11 mouse cellular contexts compared by ENCODE assay signal in the genomic region with DNA sequence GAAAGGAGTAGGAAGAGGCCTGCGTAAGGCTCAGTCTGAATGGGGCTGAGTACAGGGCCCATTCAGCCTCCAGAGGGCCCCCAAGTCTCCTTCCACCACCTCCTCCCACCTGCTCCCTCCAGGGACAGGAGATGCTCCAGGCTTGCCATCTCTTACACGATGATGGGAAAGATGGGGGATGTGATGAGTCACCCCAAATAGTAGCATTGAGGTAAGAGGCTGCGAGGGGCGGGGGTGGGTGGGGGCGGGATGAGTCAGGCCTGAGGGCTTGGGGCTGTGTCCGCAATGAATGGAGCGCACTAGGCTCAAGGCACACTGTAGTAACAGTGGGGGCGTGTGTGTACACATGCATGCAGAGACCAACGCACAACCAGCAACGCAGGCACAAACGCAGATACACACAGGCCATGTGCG. TPM values are rescaled to one million over a fixed set of nuclear protein-coding genes. Genes with fewer than 3 reads are reported as not detected.
DNase-seq lines count a peak whose midpoint lies in the region; ATAC-seq and TF ChIP-seq lines count a peak whose summit lies in the region.
"Had no signal": no experiment of that assay in that cellular context is flagged by ENCODE, and none has a peak within 500 bp of the region (broad histone marks: within the 10 kb centered on the region; RNA-seq: fewer than 3 reads in every experiment).

No protein-coding gene starts in this region.

- H3K9me3 ChIP-seq in intestine, postnatal 0 days (ENCODE audit: control insufficient read depth) = no peaks in the 10 kb centered on the region
- no peaks in the 10 kb centered on the region for H3K9me3 ChIP-seq in intestine, embryonic 15.5 days
- H3K9me3 ChIP-seq: embryonic facial prominence, embryonic 12.5 days; liver, embryonic 15.5 days had no signal

- no peaks in the 10 kb centered on the region for H3K27me3 ChIP-seq in intestine, postnatal 0 days (replicated peaks; ENCODE audit: control insufficient read depth, insufficient read depth, low read length)
- no peaks in the 10 kb centered on the region for H3K27me3 ChIP-seq in intestine, embryonic 15.5 days (replicated peaks)
- H3K27me3 ChIP-seq: embryonic facial prominence, embryonic 12.5 days; liver, embryonic 15.5 days had no signal

- H3K4me1 ChIP-seq in intestine, postnatal 0 days (replicated peaks; ENCODE audit: control insufficient read depth, insufficient read depth, low read length) = no peaks in the 10 kb centered on the region
- 0 out of 2 replicates have a peak, but pooled peaks cover 5% of the 10 kb centered on the region for H3K4me1 ChIP-seq in intestine, embryonic 15.5 days (replicated peaks)

- DNase-seq in right cerebral cortex, adult 18-20 months = peak; percentile 87
- no peak for DNase-seq in right cerebral cortex, postnatal 14 days
- DNase-seq in left cerebral cortex, adult 9 months (ENCODE audit: low spot score in 2 of 2) = peak; percentile 66 to 71
- DNase-seq in urinary bladder, postnatal 4 days (ENCODE audit: low spot score in 2 of 2) = no peak
- DNase-seq in lung, postnatal 25 days (ENCODE audit: low spot score) = no peak
- DNase-seq: heart, postnatal 4 days; thymus, postnatal 25 days had no signal

- TF ChIP-seq CTCF in intestine, postnatal 0 days (IDR thresholded peaks at IDR 0.05; ENCODE audit: low read depth) = peak; percentile 52

- WGBS in intestine, postnatal 0 days = 83% methylated on average over 12 of the region's 12 CpGs
- WGBS in intestine, embryonic 15.5 days = 72% methylated on average over 12 of the region's 12 CpGs

- ATAC-seq in intestine, postnatal 0 days = no peak
- ATAC-seq in intestine, embryonic 15.5 days = no peak; the same call in 1 of the 2 replicates

- H3K36me3 ChIP-seq in intestine, postnatal 0 days (ENCODE audit: control insufficient read depth, insufficient read depth) = peaks cover 97% of the 10 kb centered on the region
- H3K36me3 ChIP-seq in intestine, embryonic 15.5 days = peaks cover 45% of the 10 kb centered on the region

- no peak overlapping the region for H3K27ac ChIP-seq in intestine, postnatal 0 days (ENCODE audit: low read depth, low read length)
- no peak overlapping the region for H3K27ac ChIP-seq in intestine, embryonic 15.5 days
- H3K27ac ChIP-seq: embryonic facial prominence, embryonic 12.5 days; liver, embryonic 15.5 days had no signal

- H3K4me2 ChIP-seq in intestine, postnatal 0 days (replicated peaks; ENCODE audit: low read depth) = no peak overlapping the region
- no peak overlapping the region for H3K4me2 ChIP-seq in intestine, embryonic 15.5 days (replicated peaks)
- H3K4me2 ChIP-seq: embryonic facial prominence, embryonic 12.5 days; liver, embryonic 15.5 days had no signal

- H3K9ac ChIP-seq in intestine, postnatal 0 days (ENCODE audit: low read depth, low read length) = no peak overlapping the region
- no peak overlapping the region for H3K9ac ChIP-seq in intestine, embryonic 15.5 days
- H3K9ac ChIP-seq: embryonic facial prominence, embryonic 12.5 days; liver, embryonic 15.5 days had no signal

- H3K4me3 ChIP-seq in intestine, postnatal 0 days (ENCODE audit: low read depth, low read length) = no peak overlapping the region
- no peak overlapping the region for H3K4me3 ChIP-seq in intestine, embryonic 15.5 days (replicated peaks)
- H3K4me3 ChIP-seq: embryonic facial prominence, embryonic 12.5 days; liver, embryonic 15.5 days had no signal

RNA-seq across cellular contexts. Expression of a gene that starts 12.0 kb away (rescaled TPM):
- 20.4 and 21.1 TPM in 2 replicates for polyA plus RNA-seq in intestine, postnatal 0 days (2015; fragmentation: Nextera tagmentation; extraction: Ambion mirVana)
- polyA plus RNA-seq in intestine, embryonic 15.5 days (2015; fragmentation: Nextera tagmentation; extraction: Ambion mirVana) = 31.1 and 33.9 TPM in 2 replicates

RNA-seq across cellular contexts. Expression of a gene that starts 16.3 kb away (rescaled TPM):
- 103 and 107 TPM in 2 replicates for polyA plus RNA-seq in intestine, postnatal 0 days (2015; fragmentation: Nextera tagmentation; extraction: Ambion mirVana)
- 118 and 140 TPM in 2 replicates for polyA plus RNA-seq in intestine, embryonic 15.5 days (2015; fragmentation: Nextera tagmentation; extraction: Ambion mirVana)

RNA-seq across cellular contexts. Expression of a gene that starts 28.6 kb away (rescaled TPM):
- 30.1 and 30.4 TPM in 2 replicates for polyA plus RNA-seq in intestine, postnatal 0 days (2015; fragmentation: Nextera tagmentation; extraction: Ambion mirVana)
- polyA plus RNA-seq in intestine, embryonic 15.5 days (2015; fragmentation: Nextera tagmentation; extraction: Ambion mirVana) = 54.3 and 62.8 TPM in 2 replicates

RNA-seq across cellular contexts. Expression of a gene that starts 45.2 kb away (rescaled TPM):
- 10.9 and 11.4 TPM in 2 replicates for polyA plus RNA-seq in intestine, postnatal 0 days (2015; fragmentation: Nextera tagmentation; extraction: Ambion mirVana)
- 23.8 and 26.4 TPM in 2 replicates for polyA plus RNA-seq in intestine, embryonic 15.5 days (2015; fragmentation: Nextera tagmentation; extraction: Ambion mirVana)

RNA-seq across cellular contexts. Expression of a gene that starts 47.3 kb away (rescaled TPM):
- polyA plus RNA-seq in intestine, postnatal 0 days (2015; fragmentation: Nextera tagmentation; extraction: Ambion mirVana) = 2.7 and 3.4 TPM in 2 replicates
- polyA plus RNA-seq in intestine, embryonic 15.5 days (2015; fragmentation: Nextera tagmentation; extraction: Ambion mirVana) = 13.1 and 13.5 TPM in 2 replicates

Comparison
In these comparisons a context has a peak if more than half of its experiments do, and no peak if none do; other contexts are left out.
1. DNase-seq: peak in right cerebral cortex, adult 18-20 months (single experiment) and left cerebral cortex, adult 9 months (2 of 2); none in right cerebral cortex, postnatal 14 days (single experiment), urinary bladder, postnatal 4 days (0 of 2) and lung, postnatal 25 days (single experiment).